Mouse (Mus musculus): ENCODE measurements at regions not wholly inside any gene's neighbourhood (a gene's known extent, or its start where the extent isn't known, plus 50 kb on each side); places are given as distances from the start of the nearest gene placed in this dataset.
A peak's percentile ranks its signal among the peaks of the same experiment; 100 is the strongest.

- H3K27me3 ChIP-seq (ENCODE audit: control insufficient read depth, insufficient read depth, low read length): no peaks in the 10 kb centered on the region
- no peak for DNase-seq
- H3K4me3 ChIP-seq (replicated peaks; ENCODE audit: insufficient read depth, low read depth, low read length): no peak overlapping the region
- TF ChIP-seq CTCF (IDR thresholded peaks at IDR 0.05; ENCODE audit: borderline replicate concordance, insufficient read depth, low read depth, low read length) (no peak), POLR2A (IDR thresholded peaks at IDR 0.05; ENCODE audit: borderline replicate concordance, insufficient read depth, low read length) (no peak)
- H3K27ac ChIP-seq (ENCODE audit: insufficient read depth, low read length): no peak overlapping the region
- H3K4me1 ChIP-seq (ENCODE audit: control insufficient read depth, insufficient read depth, low read length): no peaks in the 10 kb centered on the region
- WGBS: 93% methylated on average over 4 of the region's 4 CpGs
These were observed 385.2 kb upstream of the Gm10131 start for GRCm38 (mm10) chr8:34496751-34497150.

- no peak for TF ChIP-seq POLR2A (IDR thresholded peaks at IDR 0.05; ENCODE audit: borderline replicate concordance, insufficient read depth, low read length)
- no peak for TF ChIP-seq CTCF (IDR thresholded peaks at IDR 0.05; ENCODE audit: borderline replicate concordance, insufficient read depth, low read depth, low read length)
- H3K27ac ChIP-seq (ENCODE audit: insufficient read depth, low read length): no peak overlapping the region
These were observed 384.4 kb upstream of the Gm10131 start for GRCm38 (mm10) chr8:34495974-34496373.

GRCm38 (mm10) chr8:34488746-34489400 lies 377.3 kb upstream of the Gm10131 start:
- Histone ChIP-seq H3K27ac (ENCODE audit: insufficient read depth, low read length) (no peak overlapping the region), H3K27me3 (ENCODE audit: control insufficient read depth, insufficient read depth, low read length) (no peaks in the 10 kb centered on the region; the same call in 1 of the 2 replicates), H3K4me1 (ENCODE audit: control insufficient read depth, insufficient read depth, low read length) (no peaks in the 10 kb centered on the region), H3K4me3 (replicated peaks; ENCODE audit: insufficient read depth, low read depth, low read length) (no peak overlapping the region)
- 65% methylated on average over 7 of the region's 7 CpGs for WGBS
- TF ChIP-seq CTCF (IDR thresholded peaks at IDR 0.05; ENCODE audit: borderline replicate concordance, insufficient read depth, low read depth, low read length) (no peak), POLR2A (IDR thresholded peaks at IDR 0.05; ENCODE audit: borderline replicate concordance, insufficient read depth, low read length) (no peak)
- DNase-seq: no peak

More at GRCm38 (mm10) chr8:34495974-34496373, 384.4 kb upstream of the Gm10131 start:
- Histone ChIP-seq H3K4me1 (ENCODE audit: control insufficient read depth, insufficient read depth, low read length) (no peaks in the 10 kb centered on the region), H3K4me3 (replicated peaks; ENCODE audit: insufficient read depth, low read depth, low read length) (no peak overlapping the region), H3K27me3 (ENCODE audit: control insufficient read depth, insufficient read depth, low read length) (no peaks in the 10 kb centered on the region)
- no peak for DNase-seq
- 94% methylated on average over 4 of the region's 4 CpGs for WGBS

- Histone ChIP-seq H3K27ac (ENCODE audit: insufficient read depth, low read length) (no peak overlapping the region), H3K4me3 (replicated peaks; ENCODE audit: insufficient read depth, low read depth, low read length) (no peak overlapping the region), H3K4me1 (ENCODE audit: control insufficient read depth, insufficient read depth, low read length) (no peaks in the 10 kb centered on the region), H3K27me3 (ENCODE audit: control insufficient read depth, insufficient read depth, low read length) (no peaks in the 10 kb centered on the region; the same call in 1 of the 2 replicates)
- TF ChIP-seq CTCF (IDR thresholded peaks at IDR 0.05; ENCODE audit: borderline replicate concordance, insufficient read depth, low read depth, low read length): no peak
- TF ChIP-seq POLR2A (IDR thresholded peaks at IDR 0.05; ENCODE audit: borderline replicate concordance, insufficient read depth, low read length): no peak
- no peak for DNase-seq
- 69% methylated on average over 17 of the region's 17 CpGs for WGBS
These were observed 375.0 kb upstream of the Gm10131 start for GRCm38 (mm10) chr8:34486433-34487096.

- no peak for DNase-seq
- WGBS: 97% methylated on average over 9 of the region's 9 CpGs
- Histone ChIP-seq H3K4me3 (replicated peaks; ENCODE audit: insufficient read depth, low read depth, low read length) (no peak overlapping the region), H3K4me1 (ENCODE audit: control insufficient read depth, insufficient read depth, low read length) (no peaks in the 10 kb centered on the region), H3K27ac (ENCODE audit: insufficient read depth, low read length) (no peak overlapping the region), H3K27me3 (ENCODE audit: control insufficient read depth, insufficient read depth, low read length) (no peaks in the 10 kb centered on the region; the same call in 1 of the 2 replicates)
- TF ChIP-seq CTCF (IDR thresholded peaks at IDR 0.05; ENCODE audit: borderline replicate concordance, insufficient read depth, low read depth, low read length) (no peak), POLR2A (IDR thresholded peaks at IDR 0.05; ENCODE audit: borderline replicate concordance, insufficient read depth, low read length) (no peak)
These were observed 374.4 kb upstream of the Gm10131 start for GRCm38 (mm10) chr8:34485905-34486304.

- no peak for TF ChIP-seq CTCF (IDR thresholded peaks at IDR 0.05; ENCODE audit: borderline replicate concordance, insufficient read depth, low read depth, low read length)
- no peak for TF ChIP-seq POLR2A (IDR thresholded peaks at IDR 0.05; ENCODE audit: borderline replicate concordance, insufficient read depth, low read length)
- Histone ChIP-seq H3K4me3 (replicated peaks; ENCODE audit: insufficient read depth, low read depth, low read length) (no peak overlapping the region), H3K27ac (ENCODE audit: insufficient read depth, low read length) (no peak overlapping the region), H3K4me1 (ENCODE audit: control insufficient read depth, insufficient read depth, low read length) (no peaks in the 10 kb centered on the region), H3K27me3 (ENCODE audit: control insufficient read depth, insufficient read depth, low read length) (no peaks in the 10 kb centered on the region; the same call in 1 of the 2 replicates)
- 87% methylated on average over 6 of the region's 6 CpGs for WGBS
- DNase-seq: no peak
These were observed 373.8 kb upstream of the Gm10131 start for GRCm38 (mm10) chr8:34485346-34485745.

- TF ChIP-seq POLR2A (IDR thresholded peaks at IDR 0.05; ENCODE audit: borderline replicate concordance, insufficient read depth, low read length) (no peak), CTCF (IDR thresholded peaks at IDR 0.05; ENCODE audit: borderline replicate concordance, insufficient read depth, low read depth, low read length) (peak; percentile 55; the same call in 1 of the 2 replicates)
- DNase-seq: peak; percentile 36 to 60
- Histone ChIP-seq H3K27me3 (ENCODE audit: control insufficient read depth, insufficient read depth, low read length) (no peaks in the 10 kb centered on the region; the same call in 1 of the 2 replicates), H3K4me3 (replicated peaks; ENCODE audit: insufficient read depth, low read depth, low read length) (no peak overlapping the region), H3K27ac (ENCODE audit: insufficient read depth, low read length) (no peak overlapping the region), H3K4me1 (ENCODE audit: control insufficient read depth, insufficient read depth, low read length) (no peaks in the 10 kb centered on the region)
- WGBS: 71% methylated on average over 6 of the region's 6 CpGs
These were observed 373.2 kb upstream of the Gm10131 start for GRCm38 (mm10) chr8:34484551-34485335.
